Mouse (Mus musculus): Measurements from ENCODE around the gene Lrp2. TPM values are rescaled to one million over a fixed set of nuclear protein-coding genes. Genes with fewer than 3 reads are reported as not detected.
A peak's percentile ranks its signal among the peaks of the same experiment; 100 is the strongest.

Lrp2 gene
- polyA plus RNA-seq, 1 experiment from 2014 or later: 37.5 TPM

- H3K9ac ChIP-seq (ENCODE audit: low read depth, low read length): no peak overlapping the region
- TF ChIP-seq CTCF (IDR thresholded peaks at IDR 0.05; ENCODE audit: low read depth): no peak
- no peaks in the 10 kb centered on the region for H3K9me3 ChIP-seq (replicated peaks; ENCODE audit: low read length)
- ATAC-seq (replicated peaks; ENCODE audit: low FRiP score, low read depth) (0 out of 2 replicates have a peak, but pooled peaks have one; percentile 40), DNase-seq (ENCODE audit: low spot score) (no peak)
- H3K27me3 ChIP-seq (ENCODE audit: insufficient read depth, low read length): no peaks in the 10 kb centered on the region
- WGBS: 47% methylated on average over 6 of the region's 6 CpGs
- no peaks in the 10 kb centered on the region for H3K4me1 ChIP-seq (replicated peaks; ENCODE audit: insufficient read depth, low read length)
- no peak overlapping the region for H3K4me3 ChIP-seq (replicated peaks; ENCODE audit: low read depth, low read length)
- H3K36me3 ChIP-seq (ENCODE audit: insufficient read depth, low read length): no peaks in the 10 kb centered on the region
- H3K4me2 ChIP-seq (ENCODE audit: low read length): no peak overlapping the region
- no peak overlapping the region for H3K27ac ChIP-seq
Measured at GRCm38 (mm10) chr2:69570556-69570955, 15.3 kb downstream of the Lrp2 start.

DNA sequence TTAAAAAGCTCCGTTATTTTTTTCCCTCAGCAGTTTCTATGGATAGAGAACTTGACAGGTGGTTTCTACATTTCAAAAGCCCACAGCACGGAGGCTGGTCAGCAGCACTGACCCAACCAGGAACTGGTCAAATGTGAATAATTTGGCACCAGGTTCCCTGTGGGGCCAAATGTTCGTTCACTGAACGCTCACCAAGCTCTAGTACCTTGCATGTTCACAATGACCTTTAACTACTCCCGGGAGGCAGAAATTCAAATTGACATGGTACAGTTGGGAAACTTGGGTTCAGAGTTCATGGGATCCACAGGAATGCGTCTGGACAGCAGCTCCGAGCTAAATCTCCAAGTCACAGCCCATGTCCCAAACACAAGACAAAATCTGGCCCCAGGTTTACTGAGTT lies 19.6 kb downstream of the Lrp2 start:
- DNase-seq (ENCODE audit: low spot score) (no peak), ATAC-seq (replicated peaks; ENCODE audit: low FRiP score, low read depth) (no peak)
- 42% methylated on average over 7 of the region's 7 CpGs for WGBS
- H3K4me2 ChIP-seq (ENCODE audit: low read length): no peak overlapping the region
- H3K27me3 ChIP-seq (ENCODE audit: insufficient read depth, low read length): no peaks in the 10 kb centered on the region
- H3K27ac ChIP-seq: 0 out of 2 replicates have a peak overlapping the region, but pooled peaks have one; percentile 15
- TF ChIP-seq CTCF (IDR thresholded peaks at IDR 0.05; ENCODE audit: low read depth): no peak
- H3K4me3 ChIP-seq (replicated peaks; ENCODE audit: low read depth, low read length): no peak overlapping the region
- no peaks in the 10 kb centered on the region for H3K9me3 ChIP-seq (replicated peaks; ENCODE audit: low read length)
- H3K4me1 ChIP-seq (replicated peaks; ENCODE audit: insufficient read depth, low read length): no peaks in the 10 kb centered on the region
- H3K9ac ChIP-seq (ENCODE audit: low read depth, low read length): no peak overlapping the region
- no peaks in the 10 kb centered on the region for H3K36me3 ChIP-seq (ENCODE audit: insufficient read depth, low read length)

DNA sequence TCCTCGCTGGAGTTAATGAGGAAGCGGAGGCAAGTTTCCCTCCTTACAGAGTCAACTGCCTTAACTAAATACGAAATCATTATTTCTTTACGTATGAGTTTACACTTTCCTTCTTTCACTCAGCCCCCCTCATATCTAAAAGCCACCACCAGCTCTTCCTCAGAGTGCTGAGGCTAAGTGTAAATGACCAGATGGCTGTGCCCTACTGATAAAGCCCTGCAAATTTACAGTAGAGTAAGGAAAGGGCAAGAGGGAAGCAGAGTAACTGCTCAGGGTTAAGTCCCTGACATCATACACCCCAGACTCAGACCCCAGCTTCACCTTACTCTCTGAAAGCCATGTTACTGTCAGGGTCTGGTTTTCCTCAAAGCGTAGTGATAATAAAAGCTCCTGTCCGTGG lies 22.4 kb downstream of the Lrp2 start:
- Histone ChIP-seq H3K27ac (no peak overlapping the region), H3K4me2 (ENCODE audit: low read length) (no peak overlapping the region), H3K9ac (ENCODE audit: low read depth, low read length) (no peak overlapping the region), H3K4me3 (replicated peaks; ENCODE audit: low read depth, low read length) (no peak overlapping the region), H3K27me3 (ENCODE audit: insufficient read depth, low read length) (no peaks in the 10 kb centered on the region), H3K4me1 (replicated peaks; ENCODE audit: insufficient read depth, low read length) (no peaks in the 10 kb centered on the region; the same call in 1 of the 2 replicates), H3K9me3 (replicated peaks; ENCODE audit: low read length) (no peaks in the 10 kb centered on the region), H3K36me3 (ENCODE audit: insufficient read depth, low read length) (no peaks in the 10 kb centered on the region)
- 74% methylated on average over 6 of the region's 6 CpGs for WGBS
- DNase-seq (ENCODE audit: low spot score) (no peak), ATAC-seq (replicated peaks; ENCODE audit: low FRiP score, low read depth) (no peak)
- no peak for TF ChIP-seq CTCF (IDR thresholded peaks at IDR 0.05; ENCODE audit: low read depth)

DNA sequence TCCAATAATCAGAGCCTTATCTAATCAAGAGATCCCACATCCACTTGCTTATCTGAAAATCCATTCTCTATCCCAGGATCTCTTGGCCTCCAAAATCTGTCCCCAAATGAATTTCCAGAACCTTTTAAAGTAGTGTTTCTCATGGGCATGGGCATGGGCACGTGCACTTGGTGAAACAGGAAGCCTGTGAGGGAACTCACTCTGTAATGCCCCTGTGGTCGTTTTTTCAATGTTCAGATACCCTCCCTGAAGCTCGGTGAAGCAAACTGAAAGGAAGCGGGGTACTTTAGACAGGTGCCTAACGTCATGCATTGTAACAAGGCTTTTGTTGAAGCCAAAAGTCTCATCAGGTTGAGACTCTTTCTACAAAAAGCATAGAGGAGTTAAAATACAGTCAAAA lies 23.1 kb downstream of the Lrp2 start:
- 53% methylated on average over 5 of the region's 5 CpGs for WGBS
- no peaks in the 10 kb centered on the region for H3K27me3 ChIP-seq (ENCODE audit: insufficient read depth, low read length)
- H3K27ac ChIP-seq: no peak overlapping the region
- H3K9ac ChIP-seq (ENCODE audit: low read depth, low read length): no peak overlapping the region
- DNase-seq (ENCODE audit: low spot score) (no peak), ATAC-seq (replicated peaks; ENCODE audit: low FRiP score, low read depth) (no peak)
- H3K4me1 ChIP-seq (replicated peaks; ENCODE audit: insufficient read depth, low read length): no peaks in the 10 kb centered on the region; the same call in 1 of the 2 replicates
- no peak overlapping the region for H3K4me2 ChIP-seq (ENCODE audit: low read length)
- TF ChIP-seq CTCF (IDR thresholded peaks at IDR 0.05; ENCODE audit: low read depth): no peak
- no peaks in the 10 kb centered on the region for H3K36me3 ChIP-seq (ENCODE audit: insufficient read depth, low read length)
- no peak overlapping the region for H3K4me3 ChIP-seq (replicated peaks; ENCODE audit: low read depth, low read length)
- no peaks in the 10 kb centered on the region for H3K9me3 ChIP-seq (replicated peaks; ENCODE audit: low read length)

DNA sequence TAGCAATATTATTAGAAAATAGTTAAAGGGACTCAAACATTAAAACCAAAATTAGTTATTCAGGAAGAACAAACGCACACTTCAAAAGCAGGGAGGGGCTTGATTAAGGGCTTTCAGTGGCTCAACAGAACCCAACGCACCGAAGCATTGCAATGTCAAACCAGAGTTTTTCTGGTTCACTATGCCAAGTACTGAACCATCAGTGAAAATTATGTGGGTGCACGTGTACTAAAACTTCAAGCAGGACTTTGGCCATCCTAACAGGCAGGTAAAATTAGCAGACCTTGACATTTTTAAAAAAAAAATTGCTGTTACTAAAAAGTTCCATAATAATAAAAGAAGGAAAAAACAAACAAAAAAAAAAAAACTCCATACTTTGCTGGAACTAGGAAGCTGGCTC lies 25.6 kb downstream of the Lrp2 start:
- no peaks in the 10 kb centered on the region for H3K36me3 ChIP-seq (ENCODE audit: insufficient read depth, low read length)
- TF ChIP-seq CTCF (IDR thresholded peaks at IDR 0.05; ENCODE audit: low read depth): no peak
- no peak overlapping the region for H3K27ac ChIP-seq
- no peak for ATAC-seq (replicated peaks; ENCODE audit: low FRiP score, low read depth)
- DNase-seq (ENCODE audit: low spot score): no peak
- peak overlapping the region; percentile 41; the same call in 1 of the 2 replicates for H3K4me2 ChIP-seq (ENCODE audit: low read length)
- no peak overlapping the region for H3K9ac ChIP-seq (ENCODE audit: low read depth, low read length)
- no peaks in the 10 kb centered on the region for H3K27me3 ChIP-seq (ENCODE audit: insufficient read depth, low read length)
- no peaks in the 10 kb centered on the region; the same call in 1 of the 2 replicates for H3K4me1 ChIP-seq (replicated peaks; ENCODE audit: insufficient read depth, low read length)
- WGBS: 20% methylated on average over 4 of the region's 4 CpGs
- no peaks in the 10 kb centered on the region for H3K9me3 ChIP-seq (replicated peaks; ENCODE audit: low read length)
- no peak overlapping the region for H3K4me3 ChIP-seq (replicated peaks; ENCODE audit: low read depth, low read length)

- Histone ChIP-seq H3K9me3 (replicated peaks; ENCODE audit: low read length) (no peaks in the 10 kb centered on the region), H3K27ac (no peak overlapping the region), H3K4me3 (replicated peaks; ENCODE audit: low read depth, low read length) (no peak overlapping the region), H3K9ac (ENCODE audit: low read depth, low read length) (no peak overlapping the region), H3K27me3 (ENCODE audit: insufficient read depth, low read length) (no peaks in the 10 kb centered on the region), H3K4me1 (replicated peaks; ENCODE audit: insufficient read depth, low read length) (no peaks in the 10 kb centered on the region; the same call in 1 of the 2 replicates), H3K36me3 (ENCODE audit: insufficient read depth, low read length) (no peaks in the 10 kb centered on the region), H3K4me2 (ENCODE audit: low read length) (peak overlapping the region; percentile 41)
- ATAC-seq (replicated peaks; ENCODE audit: low FRiP score, low read depth): no peak
- TF ChIP-seq CTCF (IDR thresholded peaks at IDR 0.05; ENCODE audit: low read depth): no peak
- 12% methylated on average over 15 of the region's 15 CpGs for WGBS
- peak; percentile 57 for DNase-seq (ENCODE audit: low spot score)
Measured at GRCm38 (mm10) chr2:69559380-69559779, 26.5 kb downstream of the Lrp2 start.

GRCm38 (mm10) chr2:69556686-69557085 lies 29.2 kb downstream of the Lrp2 start:
- Histone ChIP-seq H3K27ac (no peak overlapping the region), H3K36me3 (ENCODE audit: insufficient read depth, low read length) (no peaks in the 10 kb centered on the region), H3K4me2 (ENCODE audit: low read length) (no peak overlapping the region), H3K27me3 (ENCODE audit: insufficient read depth, low read length) (no peaks in the 10 kb centered on the region), H3K4me1 (replicated peaks; ENCODE audit: insufficient read depth, low read length) (no peaks in the 10 kb centered on the region; the same call in 1 of the 2 replicates), H3K9me3 (replicated peaks; ENCODE audit: low read length) (no peaks in the 10 kb centered on the region), H3K9ac (ENCODE audit: low read depth, low read length) (no peak overlapping the region), H3K4me3 (replicated peaks; ENCODE audit: low read depth, low read length) (no peak overlapping the region)
- TF ChIP-seq CTCF (IDR thresholded peaks at IDR 0.05; ENCODE audit: low read depth): no peak
- WGBS: 25% methylated on average over 7 of the region's 7 CpGs
- DNase-seq (ENCODE audit: low spot score): no peak
- ATAC-seq (replicated peaks; ENCODE audit: low FRiP score, low read depth): no peak

All from kidney, postnatal 0 days (tissue).